Mouse (Mus musculus) liver, embryonic 16.5 days (tissue): ENCODE measurements around the gene Iqsec3. TPM values are rescaled to one million over a fixed set of nuclear protein-coding genes. Genes with fewer than 3 reads are reported as not detected.
"Not testable (repeated sequence)": the region's sequence is repeated elsewhere in the genome, so short reads cannot be mapped to it uniquely, and the experiment has no call there.

Experiments used
- ATAC-seq: fragments of 200-750 bp; cut with Nextera tagmentation; 2 replicates; pipeline ENCODE4 v1.8.0; 2017; ENCODE audit warnings: low read depth, mild to moderate bottlenecking, moderate number of reproducible peaks, moderate library complexity
- H3K27ac ChIP-seq: fragments of 300-500 bp; sonication (generic); 2 replicates; pipeline ENCODE4 v1.5.1; 2014; ENCODE audit warnings: mild to moderate bottlenecking, low read length
- H3K27me3 ChIP-seq: fragments of 300-500 bp; sonication (generic); 2 replicates; pipeline ENCODE4 v1.6.1; 2014; ENCODE audit warnings: low read depth, low read length, mixed read lengths; ENCODE audit not compliant: control insufficient read depth, insufficient read depth
- H3K36me3 ChIP-seq: fragments of 300-500 bp; sonication (generic); 2 replicates; pipeline ENCODE4 v1.6.1; 2014; ENCODE audit warnings: mild to moderate bottlenecking; ENCODE audit not compliant: control insufficient read depth, insufficient read depth
- H3K4me1 ChIP-seq: fragments of 300-500 bp; sonication (generic); 2 replicates; pipeline ENCODE4 v1.6.1; 2014; ENCODE audit warnings: low read depth, low read length, mixed read lengths; ENCODE audit not compliant: control insufficient read depth
- H3K4me2 ChIP-seq: fragments of 300-500 bp; sonication (generic); 2 replicates; pipeline ENCODE4 v1.6.1; 2014; ENCODE audit warnings: low read depth, low read length, mixed read lengths
- H3K4me3 ChIP-seq: fragments of 300-500 bp; sonication (generic); 2 replicates; pipeline ENCODE4 v1.5.1; 2014; ENCODE audit warnings: low read depth, mild to moderate bottlenecking, low read length
- H3K9ac ChIP-seq: fragments of 300-500 bp; sonication (generic); 2 replicates; pipeline ENCODE4 v1.6.1; 2014; ENCODE audit warnings: low read depth, low read length
- H3K9me3 ChIP-seq: fragments of 300-500 bp; sonication (generic); replicated peaks from 2 replicates; pipeline ENCODE4 v1.6.1; 2016; ENCODE audit warnings: low read length; ENCODE audit not compliant: control insufficient read depth
- WGBS: fragments of 180-500 bp; shearing (Covaris S2); extraction: QIAGEN DNeasy Blood & Tissue Kit; methylation state at CpG from one replicate; pipeline ENCODE4 v1.1.7; 2014; ENCODE audit not compliant: insufficient replicate concordance; 5-methylcytosine and 5-hydroxymethylcytosine counted together
- polyA plus RNA-seq: library from polyadenylated mRNA; unstranded; fragments of >200 nt; fragmentation: Nextera tagmentation; extraction: Ambion mirVana; gene quantifications from 2 replicates; pipeline ENCODE4 v1.2.1, GENCODE M21; 2015

Gene Iqsec3
- polyA plus RNA-seq, 1 experiment from 2014 or later = not detected

- Histone ChIP-seq H3K27ac (no peak overlapping the region), H3K4me2 (no peak overlapping the region), H3K9ac (no peak overlapping the region), H3K9me3 (no peaks in the 10 kb centered on the region), H3K4me3 (no peak overlapping the region), H3K27me3 (no peaks in the 10 kb centered on the region), H3K4me1 (no peaks in the 10 kb centered on the region), H3K36me3 (no peaks in the 10 kb centered on the region)
- no peak for ATAC-seq
- WGBS = 55% methylated on average over 10 of the region's 10 CpGs
Observed at GRCm38 (mm10) chr6:121382071-121382470, 91.4 kb downstream of the Iqsec3 start.

- no peak overlapping the region for H3K4me3 ChIP-seq
- WGBS = 60% methylated on average over 8 of the region's 8 CpGs
- H3K27me3 ChIP-seq = no peaks in the 10 kb centered on the region
- no peak overlapping the region for H3K4me2 ChIP-seq
- ATAC-seq = no peak
- no peaks in the 10 kb centered on the region for H3K9me3 ChIP-seq
- H3K9ac ChIP-seq = no peak overlapping the region
- no peaks in the 10 kb centered on the region for H3K36me3 ChIP-seq
- H3K4me1 ChIP-seq = no peaks in the 10 kb centered on the region
- H3K27ac ChIP-seq = no peak overlapping the region
Observed at GRCm38 (mm10) chr6:121380576-121380975, 92.9 kb downstream of the Iqsec3 start.

- Histone ChIP-seq H3K9me3 (no peaks in the 10 kb centered on the region), H3K4me3 (no peak overlapping the region), H3K4me1 (no peaks in the 10 kb centered on the region), H3K36me3 (no peaks in the 10 kb centered on the region), H3K27me3 (no peaks in the 10 kb centered on the region), H3K9ac (no peak overlapping the region), H3K27ac (no peak overlapping the region), H3K4me2 (no peak overlapping the region)
- ATAC-seq = no peak
- WGBS = 49% methylated on average over 4 of the region's 4 CpGs
Observed at GRCm38 (mm10) chr6:121378256-121378655, 95.2 kb downstream of the Iqsec3 start.

- no peak overlapping the region for H3K4me2 ChIP-seq
- no peaks in the 10 kb centered on the region for H3K36me3 ChIP-seq
- no peak overlapping the region for H3K9ac ChIP-seq
- WGBS = 57% methylated on average over 12 of the region's 12 CpGs
- no peaks in the 10 kb centered on the region for H3K4me1 ChIP-seq
- H3K4me3 ChIP-seq = no peak overlapping the region
- no peaks in the 10 kb centered on the region for H3K27me3 ChIP-seq
- H3K27ac ChIP-seq = no peak overlapping the region
- H3K9me3 ChIP-seq = no peaks in the 10 kb centered on the region
- ATAC-seq = no peak
Observed at GRCm38 (mm10) chr6:121376159-121376558, 97.3 kb downstream of the Iqsec3 start.

GRCm38 (mm10) chr6:121371197-121371980 is 102.1 kb downstream of the Iqsec3 start:
- H3K27me3 ChIP-seq = no peaks in the 10 kb centered on the region
- 52% methylated on average over 10 of the region's 10 CpGs for WGBS
- no peak overlapping the region for H3K4me3 ChIP-seq
- H3K4me1 ChIP-seq = no peaks in the 10 kb centered on the region
- H3K36me3 ChIP-seq = no peaks in the 10 kb centered on the region
- H3K9me3 ChIP-seq = no peaks in the 10 kb centered on the region
- no peak overlapping the region for H3K27ac ChIP-seq
- H3K9ac ChIP-seq = no peak overlapping the region
- H3K4me2 ChIP-seq = no peak overlapping the region
- peak; percentile 41; the same call in 1 of the 2 replicates for ATAC-seq

GRCm38 (mm10) chr6:121367099-121367498 is 106.4 kb downstream of the Iqsec3 start:
- H3K27me3 ChIP-seq = no peaks in the 10 kb centered on the region
- H3K4me3 ChIP-seq = no peak overlapping the region
- no peak overlapping the region for H3K27ac ChIP-seq
- no peaks in the 10 kb centered on the region for H3K9me3 ChIP-seq
- no peak overlapping the region for H3K4me2 ChIP-seq
- H3K36me3 ChIP-seq = no peaks in the 10 kb centered on the region
- no peak overlapping the region for H3K9ac ChIP-seq
- 53% methylated on average over 3 of the region's 3 CpGs for WGBS
- H3K4me1 ChIP-seq = no peaks in the 10 kb centered on the region
- ATAC-seq = no peak

- H3K27me3 ChIP-seq, H3K36me3 ChIP-seq, H3K4me3 ChIP-seq, H3K4me1 ChIP-seq, H3K9ac ChIP-seq, H3K9me3 ChIP-seq, ATAC-seq, H3K27ac ChIP-seq, H3K4me2 ChIP-seq: not testable (repeated sequence)
- WGBS = 9% methylated on average over 2 of the region's 2 CpGs
Observed at GRCm38 (mm10) chr6:121366537-121366936, 106.9 kb downstream of the Iqsec3 start.

- Histone ChIP-seq H3K27ac (no peak overlapping the region), H3K27me3 (no peaks in the 10 kb centered on the region), H3K9ac (no peak overlapping the region), H3K4me2 (no peak overlapping the region), H3K4me3 (no peak overlapping the region), H3K4me1 (no peaks in the 10 kb centered on the region), H3K36me3 (no peaks in the 10 kb centered on the region), H3K9me3 (no peaks in the 10 kb centered on the region)
- no peak for ATAC-seq
- WGBS = 44% methylated on average over 4 of the region's 4 CpGs
Observed at GRCm38 (mm10) chr6:121363956-121364355, 109.5 kb downstream of the Iqsec3 start.

GRCm38 (mm10) chr6:121363061-121363460 is 110.4 kb downstream of the Iqsec3 start:
- no peaks in the 10 kb centered on the region for H3K9me3 ChIP-seq
- no peak overlapping the region for H3K27ac ChIP-seq
- H3K4me1 ChIP-seq = no peaks in the 10 kb centered on the region
- ATAC-seq = no peak
- no peak overlapping the region for H3K9ac ChIP-seq
- no peak overlapping the region for H3K4me2 ChIP-seq
- H3K27me3 ChIP-seq = no peaks in the 10 kb centered on the region
- H3K36me3 ChIP-seq = no peaks in the 10 kb centered on the region
- H3K4me3 ChIP-seq = no peak overlapping the region
- 69% methylated on average over 6 of the region's 6 CpGs for WGBS
